Mouse (Mus musculus): ENCODE measurements at regions not wholly inside any gene's neighbourhood (a gene's known extent, or its start where the extent isn't known, plus 50 kb on each side); places are given as distances from the start of the nearest gene placed in this dataset.

- TF ChIP-seq CTCF (IDR thresholded peaks at IDR 0.05; ENCODE audit: extremely low read depth, insufficient read depth, insufficient read length, insufficient replicate concordance): no peak
- no peak for TF ChIP-seq POLR2A (IDR thresholded peaks at IDR 0.05; ENCODE audit: low read depth, low read length)
Observed at GRCm38 (mm10) chr2:78976084-78976483, 108.2 kb downstream of the Ube2e3 start.
